Mouse (Mus musculus): ENCODE results near the gene Klhl6. TPM values are rescaled to one million over a fixed set of nuclear protein-coding genes. Genes with fewer than 3 reads are reported as not detected.

Gene Klhl6
- total and polyA plus RNA-seq, 3 experiments = 5.3 to 5.4 (median 5.4) TPM

DNA sequence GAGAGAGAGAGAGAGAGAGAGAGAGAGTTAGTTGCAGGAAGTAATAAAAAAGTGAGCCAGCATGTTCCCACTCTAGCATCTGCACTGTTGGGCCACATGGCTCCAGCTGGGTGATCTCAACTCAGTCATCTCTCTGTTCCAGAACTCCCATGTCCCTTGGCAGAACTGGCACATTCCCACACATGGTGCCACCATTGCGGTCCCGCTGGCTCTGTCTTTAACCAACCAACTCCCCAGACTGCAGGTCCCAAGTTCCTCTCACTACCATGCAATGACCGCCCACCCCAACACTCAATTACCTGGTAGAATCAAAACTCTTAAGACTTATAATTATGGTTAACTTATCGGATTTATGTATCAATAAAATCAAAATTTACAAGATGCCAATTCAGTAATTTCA lies 14.2 kb downstream of the Klhl6 start:
- H3K27me3 ChIP-seq (ENCODE audit: control insufficient read depth, insufficient read depth, low read length) = no peaks in the 10 kb centered on the region
- DNase-seq = no peak
- H3K79me2 ChIP-seq (replicated peaks; ENCODE audit: control insufficient read depth, insufficient read depth, low read length) = peaks cover 5% of the 10 kb centered on the region; the same call in 1 of the 2 replicates
- WGBS = 85% methylated on average over 4 of the region's 4 CpGs
- no peak overlapping the region for H3K27ac ChIP-seq
- H3K4me1 ChIP-seq (ENCODE audit: control insufficient read depth, insufficient read depth, low read length) = peaks cover 15% of the 10 kb centered on the region
- peaks cover 23% of the 10 kb centered on the region for H3K36me3 ChIP-seq (ENCODE audit: control insufficient read depth, insufficient read depth, low read length)
- TF ChIP-seq EP300 (IDR thresholded peaks at IDR 0.05; ENCODE audit: insufficient read depth, low read depth, low read length) (no peak), CTCF (IDR thresholded peaks at IDR 0.05) (no peak), POLR2A (IDR thresholded peaks at IDR 0.05; ENCODE audit: insufficient read depth, low read depth, low read length) (no peak)
- intact Hi-C loops (cut with DNase I) = no loop called here
- H3K9ac ChIP-seq (ENCODE audit: low read depth, low read length) = no peak overlapping the region
- H3K4me3 ChIP-seq = no peak overlapping the region

DNA sequence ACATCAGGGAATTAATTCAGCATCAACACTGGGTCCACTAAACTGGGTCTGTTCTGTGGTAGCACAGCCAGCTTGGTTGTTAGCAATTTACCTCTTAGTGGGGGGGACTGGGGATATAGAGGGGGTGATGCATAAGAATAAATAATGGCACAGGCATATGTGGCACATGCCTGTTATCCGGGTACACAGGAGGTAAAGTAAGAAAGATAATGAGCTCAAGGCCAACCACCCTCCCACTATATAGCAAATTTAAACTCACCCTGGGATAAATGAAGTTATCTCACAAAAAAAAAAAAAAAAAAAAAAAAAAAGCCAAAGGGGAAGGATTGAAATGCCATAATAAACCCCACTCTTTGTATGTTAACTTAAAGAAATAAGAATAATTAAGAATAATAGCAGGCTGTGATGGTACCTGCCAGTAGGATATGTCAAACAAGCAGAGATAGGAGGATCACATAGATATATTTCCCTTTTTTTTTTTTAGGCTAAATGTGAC lies 14.9 kb downstream of the Klhl6 start:
- peaks cover 5% of the 10 kb centered on the region; the same call in 1 of the 2 replicates for H3K79me2 ChIP-seq (replicated peaks; ENCODE audit: control insufficient read depth, insufficient read depth, low read length)
- H3K36me3 ChIP-seq (ENCODE audit: control insufficient read depth, insufficient read depth, low read length) = peaks cover 28% of the 10 kb centered on the region
- H3K9ac ChIP-seq (ENCODE audit: low read depth, low read length) = no peak overlapping the region
- TF ChIP-seq EP300 (IDR thresholded peaks at IDR 0.05; ENCODE audit: insufficient read depth, low read depth, low read length) = no peak
- TF ChIP-seq CTCF (IDR thresholded peaks at IDR 0.05) = no peak
- TF ChIP-seq POLR2A (IDR thresholded peaks at IDR 0.05; ENCODE audit: insufficient read depth, low read depth, low read length) = no peak
- no peaks in the 10 kb centered on the region for H3K27me3 ChIP-seq (ENCODE audit: control insufficient read depth, insufficient read depth, low read length)
- 93% methylated on average over 1 of the region's 1 CpGs for WGBS
- no peak overlapping the region; the same call in 1 of the 2 replicates for H3K27ac ChIP-seq
- H3K4me3 ChIP-seq = no peak overlapping the region
- DNase-seq = no peak
- peaks cover 16% of the 10 kb centered on the region for H3K4me1 ChIP-seq (ENCODE audit: control insufficient read depth, insufficient read depth, low read length)
- intact Hi-C loops (cut with DNase I) = no loop called here

DNA sequence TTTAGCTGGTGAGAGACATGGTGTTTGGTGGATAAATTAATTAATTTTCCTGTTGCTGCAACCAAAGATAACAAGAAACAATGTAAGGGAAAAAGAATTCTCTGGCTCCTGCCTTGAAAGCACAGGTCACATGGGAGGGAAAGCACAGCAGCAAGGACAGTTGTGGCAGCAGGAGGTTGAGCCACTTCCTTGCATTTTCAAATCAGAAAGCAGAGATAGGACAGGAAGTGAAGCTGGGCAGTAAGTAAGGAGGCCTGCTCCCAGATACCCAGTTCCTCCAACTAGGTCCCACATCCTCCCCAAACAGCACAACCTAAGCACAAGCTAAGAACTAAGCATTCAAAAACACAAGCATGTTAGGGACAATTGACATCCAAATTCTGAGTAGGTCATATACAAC lies 15.9 kb downstream of the Klhl6 start:
- peaks cover 19% of the 10 kb centered on the region for H3K4me1 ChIP-seq (ENCODE audit: control insufficient read depth, insufficient read depth, low read length)
- peak in 1 of 2 experiments; percentile 22 for DNase-seq
- peaks cover 4% of the 10 kb centered on the region; the same call in 1 of the 2 replicates for H3K79me2 ChIP-seq (replicated peaks; ENCODE audit: control insufficient read depth, insufficient read depth, low read length)
- H3K36me3 ChIP-seq (ENCODE audit: control insufficient read depth, insufficient read depth, low read length) = peaks cover 32% of the 10 kb centered on the region
- H3K9ac ChIP-seq (ENCODE audit: low read depth, low read length) = no peak overlapping the region
- intact Hi-C loops (cut with DNase I) = no loop called here
- TF ChIP-seq POLR2A (IDR thresholded peaks at IDR 0.05; ENCODE audit: insufficient read depth, low read depth, low read length) (no peak), EP300 (IDR thresholded peaks at IDR 0.05; ENCODE audit: insufficient read depth, low read depth, low read length) (0 out of 2 replicates have a peak, but pooled peaks have one; percentile 38)
- H3K27me3 ChIP-seq (ENCODE audit: control insufficient read depth, insufficient read depth, low read length) = no peaks in the 10 kb centered on the region
- H3K4me3 ChIP-seq = no peak overlapping the region
- peak overlapping the region; percentile 47 for H3K27ac ChIP-seq

DNA sequence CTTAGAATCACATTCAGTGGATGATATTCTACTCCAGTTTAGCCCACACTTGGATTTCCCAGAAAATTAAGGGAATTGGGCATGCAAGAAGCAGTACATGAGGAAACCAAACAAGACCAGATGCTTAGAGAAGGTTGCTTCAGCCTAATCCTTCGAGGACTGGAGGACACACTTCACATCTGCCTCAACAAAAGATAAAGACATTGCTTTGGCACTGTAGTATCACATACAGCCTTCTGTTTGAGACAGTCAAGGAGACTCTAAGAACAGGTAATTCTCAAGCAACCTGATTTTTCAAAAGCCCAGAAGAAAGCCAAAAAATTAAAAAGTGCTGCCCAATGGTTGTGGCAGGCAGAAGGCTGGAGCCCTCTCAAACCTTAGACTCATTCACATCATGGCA lies 16.4 kb downstream of the Klhl6 start:
- H3K36me3 ChIP-seq (ENCODE audit: control insufficient read depth, insufficient read depth, low read length) = peaks cover 32% of the 10 kb centered on the region
- TF ChIP-seq POLR2A (IDR thresholded peaks at IDR 0.05; ENCODE audit: insufficient read depth, low read depth, low read length) (no peak), EP300 (IDR thresholded peaks at IDR 0.05; ENCODE audit: insufficient read depth, low read depth, low read length) (no peak), CTCF (IDR thresholded peaks at IDR 0.05) (no peak)
- no peaks in the 10 kb centered on the region for H3K27me3 ChIP-seq (ENCODE audit: control insufficient read depth, insufficient read depth, low read length)
- peak overlapping the region; percentile 47 for H3K27ac ChIP-seq
- H3K79me2 ChIP-seq (replicated peaks; ENCODE audit: control insufficient read depth, insufficient read depth, low read length) = peaks cover 4% of the 10 kb centered on the region; the same call in 1 of the 2 replicates
- peaks cover 19% of the 10 kb centered on the region for H3K4me1 ChIP-seq (ENCODE audit: control insufficient read depth, insufficient read depth, low read length)
- intact Hi-C loops (cut with DNase I) = no loop called here
- H3K9ac ChIP-seq (ENCODE audit: low read depth, low read length) = no peak overlapping the region
- DNase-seq = no peak
- 35% methylated on average over 1 of the region's 1 CpGs for WGBS
- no peak overlapping the region for H3K4me3 ChIP-seq

DNA sequence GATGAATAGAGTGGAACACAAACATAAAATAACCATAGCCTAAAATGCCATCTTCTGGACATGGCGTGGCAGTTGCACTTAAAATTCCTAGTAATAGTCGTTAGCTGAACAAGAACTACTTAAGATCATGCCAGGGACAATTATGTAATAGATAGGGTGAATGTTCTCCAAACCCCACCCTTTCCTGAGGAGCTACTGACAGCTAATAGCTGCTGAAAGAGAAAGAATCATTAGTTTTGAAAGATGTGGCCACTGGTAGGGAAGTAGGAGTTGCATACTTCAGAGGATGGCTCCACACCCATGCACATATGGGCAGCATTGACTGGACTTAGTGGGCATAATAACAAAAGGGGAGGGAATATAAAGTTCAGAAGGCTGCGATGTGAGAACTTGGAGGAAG lies 19.9 kb downstream of the Klhl6 start:
- H3K4me1 ChIP-seq (ENCODE audit: control insufficient read depth, insufficient read depth, low read length) = peaks cover 21% of the 10 kb centered on the region
- H3K4me3 ChIP-seq = no peak overlapping the region
- intact Hi-C loops (cut with DNase I) = loop anchor here (5.0 kb wide), 2 partner anchors 59 to 134 kb away; partner anchors contain the start of gene Klhl24
- H3K79me2 ChIP-seq (replicated peaks; ENCODE audit: control insufficient read depth, insufficient read depth, low read length) = peaks cover 4% of the 10 kb centered on the region; the same call in 1 of the 2 replicates
- no peak overlapping the region for H3K9ac ChIP-seq (ENCODE audit: low read depth, low read length)
- no peaks in the 10 kb centered on the region for H3K27me3 ChIP-seq (ENCODE audit: control insufficient read depth, insufficient read depth, low read length)
- no peak overlapping the region for H3K27ac ChIP-seq
- DNase-seq = no peak
- WGBS = 34% methylated on average over 3 of the region's 3 CpGs
- H3K36me3 ChIP-seq (ENCODE audit: control insufficient read depth, insufficient read depth, low read length) = peaks cover 41% of the 10 kb centered on the region
- TF ChIP-seq POLR2A (IDR thresholded peaks at IDR 0.05; ENCODE audit: insufficient read depth, low read depth, low read length) = no peak
- TF ChIP-seq CTCF (IDR thresholded peaks at IDR 0.05) = no peak
- no peak for TF ChIP-seq EP300 (IDR thresholded peaks at IDR 0.05; ENCODE audit: insufficient read depth, low read depth, low read length)

DNA sequence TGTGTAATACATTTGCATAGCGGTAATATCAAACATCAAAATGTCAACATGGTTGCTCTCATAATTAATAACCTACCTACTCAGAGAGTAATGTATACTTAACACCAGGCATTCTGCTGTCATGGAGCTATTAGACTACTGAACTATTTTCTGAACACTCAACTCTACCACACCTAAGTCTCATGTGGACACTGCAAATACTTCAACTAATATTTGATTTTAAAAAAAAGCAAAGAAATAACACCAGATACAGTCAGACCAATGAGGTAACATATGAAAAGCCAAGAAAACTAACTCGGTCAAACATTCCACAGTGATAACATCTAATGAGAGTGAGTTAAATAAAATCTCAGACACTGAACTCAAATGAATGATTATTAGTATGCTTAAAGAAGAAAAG lies 21.8 kb downstream of the Klhl6 start:
- no peak for DNase-seq
- Histone ChIP-seq H3K9ac (ENCODE audit: low read depth, low read length) (no peak overlapping the region), H3K27ac (peak overlapping the region; percentile 44), H3K36me3 (ENCODE audit: control insufficient read depth, insufficient read depth, low read length) (peaks cover 31% of the 10 kb centered on the region), H3K4me3 (no peak overlapping the region), H3K27me3 (ENCODE audit: control insufficient read depth, insufficient read depth, low read length) (no peaks in the 10 kb centered on the region), H3K4me1 (ENCODE audit: control insufficient read depth, insufficient read depth, low read length) (peaks cover 14% of the 10 kb centered on the region), H3K79me2 (replicated peaks; ENCODE audit: control insufficient read depth, insufficient read depth, low read length) (peaks cover 4% of the 10 kb centered on the region; the same call in 1 of the 2 replicates)
- TF ChIP-seq POLR2A (IDR thresholded peaks at IDR 0.05; ENCODE audit: insufficient read depth, low read depth, low read length) = no peak
- TF ChIP-seq EP300 (IDR thresholded peaks at IDR 0.05; ENCODE audit: insufficient read depth, low read depth, low read length) = no peak
- TF ChIP-seq CTCF (IDR thresholded peaks at IDR 0.05) = no peak
- intact Hi-C loops (cut with DNase I) = loop anchor here (5.0 kb wide), 2 partner anchors 61 to 136 kb away; partner anchors contain the start of gene Klhl24
- 54% methylated on average over 2 of the region's 2 CpGs for WGBS

All from heart, adult 2 months (tissue).